Mouse (Mus musculus) lung, embryonic 15.5 days (tissue): Measurements from ENCODE around the gene Reln. TPM values are rescaled to one million over a fixed set of nuclear protein-coding genes. Genes with fewer than 3 reads are reported as not detected.

ENCODE experiments used
- ATAC-seq: fragments of 200-750 bp; cut with Nextera tagmentation; 2 replicates; pipeline ENCODE4 v1.8.0; 2017; ENCODE audit warnings: moderate number of reproducible peaks, borderline replicate concordance; ENCODE audit not compliant: low FRiP score, low TSS enrichment; ENCODE audit errors: extremely low read depth
- H3K27ac ChIP-seq: fragments of 300-500 bp; sonication (generic); 2 replicates; pipeline ENCODE4 v1.5.1; 2015; ENCODE audit warnings: moderate library complexity, mild to moderate bottlenecking, inconsistent platforms
- H3K27me3 ChIP-seq: fragments of 300-500 bp; sonication (generic); 2 replicates; pipeline ENCODE4 v1.6.1; 2015; ENCODE audit warnings: inconsistent platforms
- H3K36me3 ChIP-seq: fragments of 300-500 bp; sonication (generic); 2 replicates; pipeline ENCODE4 v1.6.1; 2015; ENCODE audit warnings: inconsistent platforms
- H3K4me1 ChIP-seq: fragments of 300-500 bp; sonication (generic); 2 replicates; pipeline ENCODE4 v1.6.1; 2015; ENCODE audit warnings: inconsistent platforms
- H3K4me2 ChIP-seq: fragments of 300-500 bp; sonication (generic); 2 replicates; pipeline ENCODE4 v1.6.1; 2015; ENCODE audit warnings: inconsistent platforms, mild to moderate bottlenecking, moderate library complexity
- H3K4me3 ChIP-seq: fragments of 300-500 bp; sonication (generic); 2 replicates; pipeline ENCODE4 v1.5.1; 2015; ENCODE audit warnings: mild to moderate bottlenecking, inconsistent platforms
- H3K9ac ChIP-seq: fragments of 300-500 bp; sonication (generic); 2 replicates; pipeline ENCODE4 v1.6.1; 2015; ENCODE audit warnings: inconsistent platforms
- H3K9me3 ChIP-seq: fragments of 300-500 bp; sonication (generic); 2 replicates; pipeline ENCODE4 v1.6.1; 2016; ENCODE audit warnings: inconsistent platforms
- WGBS: fragments of 180-500 bp; shearing (Covaris S2); methylation state at CpG from one replicate; pipeline ENCODE4 v1.1.7; 2015; 5-methylcytosine and 5-hydroxymethylcytosine counted together
- polyA plus RNA-seq: library from polyadenylated mRNA; unstranded; fragments of >200 nt; fragmentation: Nextera tagmentation; extraction: Ambion mirVana; gene quantifications from 2 replicates; pipeline ENCODE4 v1.2.1, GENCODE M21; 2015

Gene Reln
- polyA plus RNA-seq, 1 experiment from 2014 or later = 2.4 TPM

DNA sequence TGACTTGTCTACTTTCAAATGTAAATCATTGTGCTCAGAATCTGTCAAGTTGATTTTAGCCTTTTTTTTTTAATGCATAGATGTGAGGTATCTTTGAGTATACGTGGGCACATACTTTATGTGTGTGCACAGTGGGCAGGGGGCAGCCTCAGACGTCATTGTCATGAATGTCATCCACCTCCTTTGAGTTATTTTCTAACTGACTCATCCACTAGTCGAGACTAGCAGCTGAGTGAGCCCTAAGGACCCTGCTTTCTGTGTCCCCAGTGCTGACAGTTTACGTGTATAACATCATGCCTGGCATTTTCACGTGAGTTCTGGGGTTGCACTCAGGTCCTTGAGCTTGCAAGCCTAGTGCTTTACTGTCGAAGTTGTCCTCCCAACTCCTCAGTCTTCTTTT lies 443.6 kb downstream of the Reln start:
- WGBS = 58% methylated on average over 6 of the region's 6 CpGs
- Histone ChIP-seq H3K9ac (no peak overlapping the region), H3K27me3 (no peaks in the 10 kb centered on the region), H3K4me1 (0 out of 2 replicates have a peak, but pooled peaks cover 4% of the 10 kb centered on the region), H3K36me3 (no peaks in the 10 kb centered on the region), H3K4me2 (no peak overlapping the region), H3K4me3 (no peak overlapping the region), H3K27ac (no peak overlapping the region), H3K9me3 (no peaks in the 10 kb centered on the region)
- ATAC-seq = no peak

DNA sequence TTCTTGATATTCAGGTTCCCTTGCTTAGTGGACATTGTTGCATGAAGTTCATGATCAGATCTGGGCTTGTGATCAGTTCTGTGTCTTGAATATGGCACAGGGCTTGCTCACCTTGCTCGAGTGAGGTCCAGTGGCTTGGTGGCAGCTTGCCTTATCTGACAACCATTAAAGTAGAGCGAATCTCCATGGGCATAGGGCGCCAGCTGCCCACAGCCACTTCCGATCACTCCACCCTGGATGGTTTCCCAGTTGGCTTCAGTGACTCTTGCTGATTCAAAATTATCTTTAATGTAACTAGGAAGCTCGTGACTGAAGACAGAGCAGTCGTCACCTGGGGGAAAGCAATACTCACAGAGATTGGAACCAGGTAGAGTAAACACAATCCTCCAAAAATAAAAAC lies 445.6 kb downstream of the Reln start:
- H3K36me3 ChIP-seq = no peaks in the 10 kb centered on the region
- H3K27ac ChIP-seq = no peak overlapping the region
- no peak overlapping the region for H3K9ac ChIP-seq
- H3K4me1 ChIP-seq = 0 out of 2 replicates have a peak, but pooled peaks cover 4% of the 10 kb centered on the region
- ATAC-seq = no peak
- H3K4me3 ChIP-seq = no peak overlapping the region
- 77% methylated on average over 6 of the region's 6 CpGs for WGBS
- no peaks in the 10 kb centered on the region for H3K9me3 ChIP-seq
- H3K27me3 ChIP-seq = no peaks in the 10 kb centered on the region
- no peak overlapping the region for H3K4me2 ChIP-seq

DNA sequence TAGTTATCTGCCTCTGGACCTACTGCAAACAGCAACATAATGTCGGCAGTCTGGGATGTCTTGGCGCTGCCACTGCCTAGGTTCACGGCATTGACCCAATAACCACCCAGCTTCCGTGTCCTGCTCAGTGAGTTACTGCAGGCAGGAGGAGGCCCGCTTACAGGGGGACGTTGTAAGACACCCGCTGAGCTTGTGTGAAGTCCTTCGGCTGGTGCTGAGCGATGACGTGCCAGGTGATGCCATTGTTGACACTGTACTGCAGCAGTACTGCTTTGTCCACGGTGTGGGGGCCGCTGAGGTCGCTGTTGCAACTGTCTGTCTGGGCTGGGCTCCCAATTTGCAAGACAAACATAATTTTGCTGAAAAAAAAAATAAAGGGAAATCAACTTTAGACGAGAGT lies 447.9 kb downstream of the Reln start:
- WGBS = 39% methylated on average over 14 of the region's 14 CpGs
- H3K36me3 ChIP-seq = no peaks in the 10 kb centered on the region
- no peaks in the 10 kb centered on the region for H3K9me3 ChIP-seq
- no peaks in the 10 kb centered on the region for H3K27me3 ChIP-seq
- H3K27ac ChIP-seq = no peak overlapping the region
- no peak overlapping the region for H3K4me3 ChIP-seq
- no peak overlapping the region for H3K4me2 ChIP-seq
- ATAC-seq = peak; percentile 72
- H3K9ac ChIP-seq = no peak overlapping the region
- 0 out of 2 replicates have a peak, but pooled peaks cover 4% of the 10 kb centered on the region for H3K4me1 ChIP-seq

DNA sequence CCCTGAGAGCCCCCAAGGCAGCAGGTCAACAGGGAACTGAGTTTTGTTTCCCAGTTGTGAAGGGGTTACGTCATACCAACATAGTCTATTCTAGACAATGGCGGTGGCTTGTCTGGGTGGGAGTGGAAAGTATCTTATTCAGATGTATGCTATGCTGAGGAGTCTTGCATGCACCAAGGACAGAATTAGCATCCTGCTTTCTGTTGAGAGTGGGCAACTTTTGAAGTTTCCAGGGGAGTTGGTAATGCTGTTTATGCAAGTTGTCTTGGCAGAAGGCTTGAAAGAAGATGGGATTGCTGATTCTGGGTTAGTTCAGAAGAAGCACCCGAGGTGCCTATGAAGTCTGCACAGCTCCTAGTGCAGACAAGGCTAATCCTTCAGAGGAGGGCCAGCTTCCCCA lies 450.3 kb downstream of the Reln start:
- no peak overlapping the region for H3K27ac ChIP-seq
- 81% methylated on average over 3 of the region's 3 CpGs for WGBS

DNA sequence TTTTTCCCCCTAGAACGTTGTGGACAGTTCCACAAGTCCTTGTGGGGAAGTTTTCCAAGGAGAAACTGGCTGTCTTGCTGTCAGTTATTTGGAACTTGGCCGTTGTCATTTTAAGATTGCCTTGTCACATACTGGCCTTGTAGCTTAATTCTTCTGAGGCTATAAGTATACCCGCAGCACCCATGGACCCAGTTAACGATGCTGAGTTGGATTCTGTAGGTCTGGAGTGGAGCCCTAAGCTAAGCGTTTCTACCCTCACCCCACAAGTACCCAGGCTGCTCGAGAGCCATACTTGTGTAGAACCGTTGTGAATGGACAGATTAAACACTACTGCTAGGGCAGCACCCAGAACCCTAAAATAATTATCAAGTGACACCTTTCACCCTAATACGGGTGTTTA lies 477.8 kb downstream of the Reln start:
- Histone ChIP-seq H3K4me3 (no peak overlapping the region), H3K36me3 (no peaks in the 10 kb centered on the region), H3K27me3 (no peaks in the 10 kb centered on the region), H3K9me3 (no peaks in the 10 kb centered on the region), H3K4me1 (peaks cover 11% of the 10 kb centered on the region; the same call in 1 of the 2 replicates), H3K27ac (no peak overlapping the region), H3K9ac (no peak overlapping the region), H3K4me2 (no peak overlapping the region)
- 44% methylated on average over 8 of the region's 8 CpGs for WGBS
- no peak for ATAC-seq

More for the DNA sequence above, 450.3 kb downstream of the Reln start:
- no peaks in the 10 kb centered on the region for H3K27me3 ChIP-seq
- no peak for ATAC-seq
- H3K9ac ChIP-seq = no peak overlapping the region
- H3K9me3 ChIP-seq = no peaks in the 10 kb centered on the region
- H3K4me2 ChIP-seq = no peak overlapping the region
- H3K36me3 ChIP-seq = no peaks in the 10 kb centered on the region
- no peak overlapping the region for H3K4me3 ChIP-seq
- H3K4me1 ChIP-seq = 0 out of 2 replicates have a peak, but pooled peaks cover 4% of the 10 kb centered on the region

DNA sequence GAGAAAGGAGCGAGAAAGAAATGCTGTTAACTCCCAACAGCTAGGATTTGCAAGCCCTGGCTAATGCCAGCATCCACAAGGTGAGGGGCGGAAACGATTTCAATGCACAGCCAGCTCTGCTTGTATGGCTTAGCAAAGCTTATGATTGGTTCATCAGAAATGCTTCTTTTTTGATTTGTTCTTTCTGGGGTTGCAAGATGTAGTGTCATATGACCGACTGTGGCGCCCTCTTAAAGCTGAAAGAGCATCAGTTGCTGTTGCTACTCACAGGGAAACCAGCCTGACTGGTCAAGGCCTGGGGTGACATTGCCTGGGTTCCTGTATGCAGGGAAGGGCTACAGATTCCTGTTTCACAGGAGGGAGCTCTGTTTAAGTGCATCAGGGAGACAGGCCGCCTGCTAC lies 478.2 kb downstream of the Reln start:
- no peaks in the 10 kb centered on the region for H3K9me3 ChIP-seq
- peak; percentile 42 for ATAC-seq
- 10% methylated on average over 6 of the region's 6 CpGs for WGBS
- H3K9ac ChIP-seq = no peak overlapping the region
- H3K4me1 ChIP-seq = peaks cover 11% of the 10 kb centered on the region; the same call in 1 of the 2 replicates
- no peaks in the 10 kb centered on the region for H3K27me3 ChIP-seq
- peak overlapping the region; percentile 55; the same call in 1 of the 2 replicates for H3K4me2 ChIP-seq
- no peak overlapping the region for H3K27ac ChIP-seq
- H3K4me3 ChIP-seq = no peak overlapping the region
- H3K36me3 ChIP-seq = no peaks in the 10 kb centered on the region

DNA sequence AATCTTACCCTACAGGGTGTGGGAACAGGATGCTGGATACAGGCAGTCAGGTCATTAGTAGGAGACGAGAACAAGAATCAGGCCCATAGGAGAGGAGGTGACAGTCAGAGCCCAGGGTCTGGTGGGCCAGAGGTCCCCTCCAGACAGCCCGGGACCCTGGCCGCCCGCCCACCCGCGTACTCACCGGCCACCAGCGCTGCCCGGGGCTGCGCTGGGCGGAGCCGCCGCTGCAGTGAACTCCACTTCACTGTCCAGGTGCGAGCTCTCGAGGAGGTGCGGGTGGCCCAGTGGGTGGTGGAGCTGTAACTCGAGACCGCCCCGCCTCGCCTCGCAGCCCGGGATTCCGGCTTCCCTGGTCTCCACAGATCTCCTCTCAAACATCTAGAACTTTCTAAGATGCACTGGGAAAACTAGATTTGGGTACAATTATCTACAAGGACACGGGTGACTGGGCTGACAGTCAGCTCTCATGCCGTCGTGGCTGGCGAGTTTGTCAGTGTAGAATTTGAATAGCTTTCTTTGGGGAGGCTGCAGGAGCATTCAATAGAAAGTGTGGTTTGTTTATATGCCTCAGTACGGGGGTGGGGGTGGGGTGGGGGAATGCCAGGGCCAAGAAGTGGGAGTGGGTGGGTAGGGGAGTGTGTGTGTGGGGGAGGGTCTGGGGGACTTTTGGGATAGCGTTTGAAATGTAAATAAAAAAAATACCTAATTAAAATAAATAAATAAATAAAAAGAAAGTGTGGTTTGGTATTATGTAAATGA lies 479.0 kb downstream of the Reln start, which contains the start of gene Slc26a5:
Slc26a5 (minus strand) TSS at position 259 of the 762 bp plus-strand sequence.
- peak; percentile 73; the same call in 1 of the 2 replicates for ATAC-seq
- Histone ChIP-seq H3K27me3 (no peaks in the 10 kb centered on the region), H3K9me3 (no peaks in the 10 kb centered on the region), H3K4me1 (peaks cover 11% of the 10 kb centered on the region; the same call in 1 of the 2 replicates), H3K27ac (no peak within 1 kb of the TSS), H3K4me2 (peak within 1 kb of the TSS; percentile 55), H3K9ac (no peak within 1 kb of the TSS), H3K36me3 (no peaks in the 10 kb centered on the region), H3K4me3 (peak within 1 kb of the TSS; percentile 12; the same call in 1 of the 2 replicates)
- WGBS = 1% methylated on average over 29 of the region's 29 CpGs

DNA sequence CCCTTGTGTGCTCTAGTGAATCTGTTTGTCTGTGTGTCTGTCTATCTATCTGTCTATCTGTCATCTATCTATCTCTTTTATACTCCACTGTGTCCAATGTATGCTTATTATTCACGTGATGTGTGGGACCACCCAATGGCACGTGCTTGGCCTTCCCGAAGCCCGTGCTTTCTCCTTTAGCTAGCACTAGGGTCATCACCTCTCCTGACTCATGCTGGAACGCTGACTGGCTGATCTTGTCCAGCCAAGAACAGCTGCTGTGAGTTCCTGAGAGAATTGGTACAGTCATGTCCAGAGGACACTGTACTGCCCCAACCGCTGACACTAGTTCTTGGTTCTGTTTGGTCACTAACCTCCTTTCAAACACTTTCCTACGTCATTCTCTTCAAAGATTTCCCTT lies 485.8 kb downstream of the Reln start:
- no peak for ATAC-seq
- H3K4me3 ChIP-seq = no peak overlapping the region
- H3K36me3 ChIP-seq = no peaks in the 10 kb centered on the region
- no peaks in the 10 kb centered on the region for H3K27me3 ChIP-seq
- H3K9ac ChIP-seq = no peak overlapping the region
- H3K27ac ChIP-seq = no peak overlapping the region
- no peaks in the 10 kb centered on the region for H3K9me3 ChIP-seq
- H3K4me2 ChIP-seq = no peak overlapping the region
- 70% methylated on average over 7 of the region's 7 CpGs for WGBS
- H3K4me1 ChIP-seq = no peaks in the 10 kb centered on the region

DNA sequence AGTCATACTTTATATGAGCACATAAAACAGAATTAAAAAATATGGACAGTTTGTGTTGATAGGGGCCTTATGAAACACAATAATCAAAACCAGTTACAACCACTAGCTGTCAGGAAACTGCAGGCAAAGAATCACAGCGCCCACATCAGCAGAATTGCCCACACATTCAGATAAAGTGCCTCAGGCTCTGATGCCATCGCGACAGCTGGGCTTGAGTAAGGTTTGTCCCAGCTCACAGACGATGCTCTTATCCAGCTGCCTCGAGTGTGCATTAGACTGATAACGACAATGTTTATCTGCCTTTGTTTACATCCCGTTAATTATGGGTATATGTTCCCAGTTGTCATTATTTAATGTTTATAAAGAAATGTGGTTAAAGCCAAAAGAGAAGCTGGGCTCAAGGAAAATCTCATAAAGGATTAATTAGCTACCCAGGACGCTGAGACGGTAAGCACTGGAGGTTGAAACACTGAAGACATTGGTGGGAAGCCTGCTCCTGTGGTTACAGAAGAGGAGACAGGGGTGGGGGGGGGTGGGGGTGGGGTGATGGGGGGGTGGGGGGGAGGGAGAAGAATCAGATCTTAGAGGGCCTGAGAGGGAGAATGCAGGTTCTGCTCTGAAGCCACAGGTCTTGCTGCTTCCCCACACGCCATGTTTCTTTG lies 492.7 kb downstream of the Reln start:
- H3K27ac ChIP-seq = no peak overlapping the region
- H3K9me3 ChIP-seq = no peaks in the 10 kb centered on the region
- H3K4me2 ChIP-seq = no peak overlapping the region
- no peaks in the 10 kb centered on the region for H3K4me1 ChIP-seq
- H3K9ac ChIP-seq = no peak overlapping the region
- H3K27me3 ChIP-seq = no peaks in the 10 kb centered on the region
- H3K36me3 ChIP-seq = no peaks in the 10 kb centered on the region
- no peak overlapping the region for H3K4me3 ChIP-seq
- 22% methylated on average over 10 of the region's 10 CpGs for WGBS
- ATAC-seq = 0 out of 2 replicates have a peak, but pooled peaks have one; percentile 39

DNA sequence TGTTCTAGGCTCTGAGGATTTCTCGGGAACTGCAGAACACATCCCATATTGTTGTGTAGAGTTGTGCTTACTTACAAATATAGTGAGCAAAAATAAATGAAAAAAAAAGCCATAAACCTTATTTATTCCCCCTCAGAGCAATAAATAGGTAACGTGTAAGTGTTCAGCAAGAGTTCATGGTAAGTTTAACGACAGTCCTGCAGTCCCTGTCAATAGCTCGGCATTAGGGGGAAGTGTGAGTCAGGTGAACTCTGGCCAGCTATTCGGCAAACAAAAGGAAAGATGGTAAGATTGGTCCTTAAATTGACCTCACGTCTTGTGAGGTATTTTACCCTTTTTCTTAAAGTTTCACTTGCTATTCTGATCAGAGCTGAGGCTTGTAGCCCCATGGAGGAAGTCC lies 497.1 kb downstream of the Reln start:
- Histone ChIP-seq H3K36me3 (no peaks in the 10 kb centered on the region), H3K9me3 (no peaks in the 10 kb centered on the region), H3K9ac (no peak overlapping the region), H3K27me3 (no peaks in the 10 kb centered on the region), H3K27ac (no peak overlapping the region), H3K4me2 (no peak overlapping the region), H3K4me1 (no peaks in the 10 kb centered on the region), H3K4me3 (no peak overlapping the region)
- ATAC-seq = no peak
- WGBS = 64% methylated on average over 6 of the region's 6 CpGs

DNA sequence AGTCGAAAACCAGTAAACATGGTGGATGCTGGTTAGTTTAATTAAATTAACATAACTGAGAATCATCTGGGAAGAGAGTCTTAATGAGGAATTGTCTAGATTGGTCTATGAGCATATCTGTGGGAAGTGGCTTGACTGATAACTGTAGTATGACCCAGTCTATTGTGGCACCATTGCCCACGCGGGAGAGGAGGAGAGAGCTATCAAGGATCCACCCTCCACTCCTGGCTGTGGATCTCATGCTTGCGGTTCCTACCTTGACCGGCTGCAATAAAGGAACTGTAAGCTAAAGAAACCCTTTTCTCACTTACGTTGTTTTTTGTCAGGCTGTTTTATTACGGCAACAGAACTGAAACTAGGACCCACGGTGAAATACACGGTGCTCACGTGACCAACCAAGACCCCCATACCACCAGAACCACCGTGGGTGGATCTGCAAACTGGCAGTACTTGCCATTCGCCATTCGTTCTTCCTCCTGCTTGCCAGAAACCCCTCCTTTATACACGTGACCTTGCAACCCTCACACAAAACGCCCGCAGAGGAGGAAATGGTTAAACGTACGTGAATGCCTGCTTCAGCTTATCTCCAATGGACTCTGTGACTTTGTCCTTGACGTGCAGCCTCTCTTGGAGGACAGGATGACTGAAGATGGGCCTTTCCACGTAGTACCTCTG lies 497.7 kb downstream of the Reln start:
- ATAC-seq = no peak
- WGBS = 68% methylated on average over 20 of the region's 20 CpGs

DNA sequence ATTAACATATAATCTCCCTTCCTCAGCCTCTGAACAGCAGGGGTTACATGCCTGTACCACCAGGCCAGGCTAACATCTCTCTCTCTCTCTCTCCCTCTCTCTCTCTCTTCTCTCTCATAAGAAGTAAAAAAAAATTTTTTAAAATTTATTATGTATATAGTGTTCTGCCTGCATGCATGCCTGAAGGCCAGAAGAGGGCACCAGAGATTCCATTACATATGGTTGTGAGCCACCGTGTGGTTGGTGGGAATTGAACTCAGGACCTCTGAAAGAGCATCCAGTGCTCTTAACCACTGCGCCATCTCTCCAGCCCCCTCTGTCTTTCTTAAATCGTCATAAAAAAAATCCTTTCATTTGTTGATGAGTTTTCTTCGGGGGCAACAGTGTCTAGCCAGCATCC lies 499.8 kb downstream of the Reln start:
- Histone ChIP-seq H3K27ac (no peak overlapping the region), H3K9ac (no peak overlapping the region), H3K4me1 (no peaks in the 10 kb centered on the region), H3K36me3 (no peaks in the 10 kb centered on the region), H3K9me3 (no peaks in the 10 kb centered on the region), H3K27me3 (no peaks in the 10 kb centered on the region), H3K4me2 (no peak overlapping the region), H3K4me3 (no peak overlapping the region)
- ATAC-seq = no peak
- 62% methylated on average over 4 of the region's 4 CpGs for WGBS

More for the DNA sequence above, 497.7 kb downstream of the Reln start:
- H3K27me3 ChIP-seq = no peaks in the 10 kb centered on the region
- H3K4me1 ChIP-seq = no peaks in the 10 kb centered on the region
- H3K4me2 ChIP-seq = no peak overlapping the region
- no peak overlapping the region for H3K4me3 ChIP-seq
- no peak overlapping the region for H3K9ac ChIP-seq
- no peaks in the 10 kb centered on the region for H3K9me3 ChIP-seq
- no peaks in the 10 kb centered on the region for H3K36me3 ChIP-seq
- H3K27ac ChIP-seq = no peak overlapping the region
